Mouse (Mus musculus) layer of hippocampus, postnatal 14 days (tissue): ENCODE data around the gene Pias1. TPM values are rescaled to one million over a fixed set of nuclear protein-coding genes. Genes with fewer than 3 reads are reported as not detected.
"Not testable (repeated sequence)": the region's sequence is repeated elsewhere in the genome, so short reads cannot be mapped to it uniquely, and the experiment has no call there.

Experiments used
- DNase-seq, 2 experiments: peaks; one replicate each; pipeline ENCODE4 v3.0.0; 2021 to 2022; ENCODE audit warnings: low spot score in 2 of 2, mixed read lengths in 1 of 2
- total RNA-seq, 2 experiments: library from RNA; stranded (reverse); gene quantifications; 2 replicates each; pipeline ENCODE4 v1.2.3; 2021

Pias1 gene
- total RNA-seq, 2 experiments from 2014 or later: 48.2 to 54.9 TPM

- no peak for DNase-seq
Measured at GRCm38 (mm10) chr9:62945346-62945745, 42.4 kb downstream of the Pias1 start.

GRCm38 (mm10) chr9:62944063-62944462, 43.7 kb downstream of the Pias1 start:
- DNase-seq: no peak

GRCm38 (mm10) chr9:62940966-62941365, 46.8 kb downstream of the Pias1 start:
- no peak for DNase-seq

- no peak for DNase-seq
Measured at GRCm38 (mm10) chr9:62935854-62936253, 51.9 kb downstream of the Pias1 start.

- no peak for DNase-seq
Measured at GRCm38 (mm10) chr9:62934700-62935400, 52.9 kb downstream of the Pias1 start.

- no peak for DNase-seq
Measured at GRCm38 (mm10) chr9:62932575-62933339, 55.0 kb downstream of the Pias1 start.

GRCm38 (mm10) chr9:62924886-62925610, 62.7 kb downstream of the Pias1 start:
- no peak for DNase-seq

- no peak for DNase-seq
Measured at GRCm38 (mm10) chr9:62920877-62921276, 66.8 kb downstream of the Pias1 start.

GRCm38 (mm10) chr9:62917059-62917458, 70.7 kb downstream of the Pias1 start:
- no peak for DNase-seq

- DNase-seq: no peak
Measured at GRCm38 (mm10) chr9:62913390-62914069, 74.2 kb downstream of the Pias1 start.

- DNase-seq: no peak
Measured at GRCm38 (mm10) chr9:62905039-62905438, 82.7 kb downstream of the Pias1 start.

- no peak for DNase-seq
Measured at GRCm38 (mm10) chr9:62903841-62904240, 83.9 kb downstream of the Pias1 start.

- no peak for DNase-seq
Measured at GRCm38 (mm10) chr9:62901736-62902135, 86.0 kb downstream of the Pias1 start.

GRCm38 (mm10) chr9:62894486-62894885, 93.2 kb downstream of the Pias1 start:
- DNase-seq: peak in 1 of 2 experiments; percentile 18

GRCm38 (mm10) chr9:62881871-62882270, 105.9 kb downstream of the Pias1 start:
- DNase-seq: no peak

GRCm38 (mm10) chr9:62877825-62878224, 109.9 kb downstream of the Pias1 start:
- no peak for DNase-seq

GRCm38 (mm10) chr9:62876966-62877616, 110.6 kb downstream of the Pias1 start:
- DNase-seq: no peak

- no peak for DNase-seq
Measured at GRCm38 (mm10) chr9:62870728-62871127, 117.0 kb downstream of the Pias1 start.

GRCm38 (mm10) chr9:62869236-62869635, 118.5 kb downstream of the Pias1 start:
- DNase-seq: not testable (repeated sequence)

GRCm38 (mm10) chr9:62860866-62861265, 126.9 kb downstream of the Pias1 start:
- no peak for DNase-seq

- DNase-seq: not testable (repeated sequence)
Measured at GRCm38 (mm10) chr9:62860102-62860501, 127.6 kb downstream of the Pias1 start.
